Mouse (Mus musculus): ENCODE data around the gene Adipor2. TPM values are rescaled to one million over a fixed set of nuclear protein-coding genes. Genes with fewer than 3 reads are reported as not detected.

The Adipor2 gene
- total RNA-seq, 2 experiments from 2014 or later: 200 to 209 TPM

GRCm38 (mm10) chr6:119420357-119420756 is 2.9 kb upstream of the Adipor2 start:
- DNase-seq: no peak

- DNase-seq: no peak
Measured at GRCm38 (mm10) chr6:119419412-119419811, 1.9 kb upstream of the Adipor2 start.

- DNase-seq: peak; percentile 51 to 54
Measured at GRCm38 (mm10) chr6:119418392-119419251, 1.1 kb upstream of the Adipor2 start.

- DNase-seq: no peak
Measured at GRCm38 (mm10) chr6:119417821-119418220, 317 bp upstream of the Adipor2 start.

GRCm38 (mm10) chr6:119416643-119417042 is 861 bp downstream of the Adipor2 start:
- DNase-seq: no peak

- no peak for DNase-seq
Measured at GRCm38 (mm10) chr6:119414262-119415043, 3.1 kb downstream of the Adipor2 start.

GRCm38 (mm10) chr6:119412588-119412987 is 4.9 kb downstream of the Adipor2 start:
- no peak for DNase-seq

GRCm38 (mm10) chr6:119411511-119411910 is 6.0 kb downstream of the Adipor2 start:
- no peak for DNase-seq

- peak; percentile 57 to 60 for DNase-seq
Measured at GRCm38 (mm10) chr6:119409766-119410165, 7.7 kb downstream of the Adipor2 start.

GRCm38 (mm10) chr6:119408582-119408981 is 8.9 kb downstream of the Adipor2 start:
- DNase-seq: no peak

GRCm38 (mm10) chr6:119407818-119408217 is 9.7 kb downstream of the Adipor2 start:
- no peak for DNase-seq

- DNase-seq: no peak
Measured at GRCm38 (mm10) chr6:119406528-119406927, 11.0 kb downstream of the Adipor2 start.

- peak; percentile 51 to 56 for DNase-seq
Measured at GRCm38 (mm10) chr6:119405310-119405709, 12.2 kb downstream of the Adipor2 start.

GRCm38 (mm10) chr6:119404854-119405253 is 12.7 kb downstream of the Adipor2 start:
- DNase-seq: no peak

GRCm38 (mm10) chr6:119402976-119403375 is 14.5 kb downstream of the Adipor2 start:
- DNase-seq: no peak

- no peak for DNase-seq
Measured at GRCm38 (mm10) chr6:119401545-119402304, 15.8 kb downstream of the Adipor2 start.

- DNase-seq: no peak
Measured at GRCm38 (mm10) chr6:119400649-119401048, 16.9 kb downstream of the Adipor2 start.

GRCm38 (mm10) chr6:119399371-119399770 is 18.1 kb downstream of the Adipor2 start:
- no peak for DNase-seq

GRCm38 (mm10) chr6:119396309-119396634 is 21.2 kb downstream of the Adipor2 start:
- DNase-seq: peak; percentile 89 to 93

GRCm38 (mm10) chr6:119395421-119396308 is 21.8 kb downstream of the Adipor2 start:
- DNase-seq: no peak

- peak; percentile 67 to 72 for DNase-seq
Measured at GRCm38 (mm10) chr6:119392836-119393235, 24.7 kb downstream of the Adipor2 start.
